14 mouse cellular contexts compared by ENCODE assay signal in genomic region chr13:44347662-44348061, GRCm38 (mm10).
DNase-seq lines count a peak whose midpoint lies in the region; ATAC-seq lines count a peak whose summit lies in the region.
"Had no signal": no experiment of that assay in that cellular context is flagged by ENCODE, and none has a peak within 500 bp of the region (broad histone marks: within the 10 kb centered on the region; RNA-seq: fewer than 3 reads in every experiment).

No protein-coding gene starts in this region.

- 14% methylated on average over 9 of the region's 9 CpGs for WGBS in embryonic facial prominence, embryonic 11.5 days
- WGBS in kidney, embryonic 16.5 days: 16% methylated on average over 9 of the region's 9 CpGs

- ATAC-seq in embryonic facial prominence, embryonic 11.5 days (replicated peaks; ENCODE audit: insufficient number of reproducible peaks, low FRiP score, low TSS enrichment, low read depth): no peak
- ATAC-seq in kidney, embryonic 16.5 days (ENCODE audit: low FRiP score, low TSS enrichment): peak; percentile 39; the same call in 1 of the 2 replicates
- ATAC-seq: liver, postnatal 0 days had no signal

- H3K4me2 ChIP-seq in embryonic facial prominence, embryonic 11.5 days (ENCODE audit: low read depth, low read length): no peak overlapping the region
- no peak overlapping the region for H3K4me2 ChIP-seq in kidney, embryonic 16.5 days (replicated peaks; ENCODE audit: low read depth, low read length)
- H3K4me2 ChIP-seq: limb, embryonic 12.5 days; neural tube, embryonic 15.5 days; stomach, embryonic 15.5 days had no signal

- H3K27me3 ChIP-seq in embryonic facial prominence, embryonic 11.5 days (ENCODE audit: control insufficient read depth, insufficient read depth, low read length): no peaks in the 10 kb centered on the region
- H3K27me3 ChIP-seq in kidney, embryonic 16.5 days (ENCODE audit: insufficient read depth, low read length): no peaks in the 10 kb centered on the region
- H3K27me3 ChIP-seq: limb, embryonic 12.5 days; neural tube, embryonic 15.5 days; stomach, embryonic 15.5 days had no signal

- no peaks in the 10 kb centered on the region for H3K36me3 ChIP-seq in embryonic facial prominence, embryonic 11.5 days (replicated peaks; ENCODE audit: control insufficient read depth, insufficient read depth, low read depth, low read length)
- 0 out of 2 replicates have a peak, but pooled peaks cover 3% of the 10 kb centered on the region for H3K36me3 ChIP-seq in kidney, embryonic 16.5 days (ENCODE audit: insufficient read depth, low read length)
- H3K36me3 ChIP-seq: limb, embryonic 12.5 days; neural tube, embryonic 15.5 days; stomach, embryonic 15.5 days had no signal

- H3K9ac ChIP-seq in embryonic facial prominence, embryonic 11.5 days (replicated peaks; ENCODE audit: low read length): no peak overlapping the region
- no peak overlapping the region for H3K9ac ChIP-seq in kidney, embryonic 16.5 days (replicated peaks; ENCODE audit: low read length)
- H3K9ac ChIP-seq: limb, embryonic 12.5 days; liver, postnatal 0 days; neural tube, embryonic 15.5 days; stomach, embryonic 15.5 days had no signal

- no peaks in the 10 kb centered on the region for H3K9me3 ChIP-seq in embryonic facial prominence, embryonic 11.5 days (replicated peaks; ENCODE audit: control insufficient read depth, low read length)
- peaks cover 8% of the 10 kb centered on the region for H3K9me3 ChIP-seq in kidney, embryonic 16.5 days (ENCODE audit: low read length)
- H3K9me3 ChIP-seq: limb, embryonic 12.5 days; neural tube, embryonic 15.5 days; stomach, embryonic 15.5 days had no signal

- peak; percentile 69 for DNase-seq in adrenal gland, adult 2 months
- DNase-seq in adrenal gland, adult 18-20 months (ENCODE audit: low spot score in 2 of 2): no peak
- peak; percentile 24 for DNase-seq in Muller cell, postnatal 12 days (ENCODE audit: inconsistent ontology term)
- peak; percentile 80 for DNase-seq in embryonic facial prominence, embryonic 11.5 days (ENCODE audit: low spot score)
- DNase-seq in cerebellum, postnatal 4 days (ENCODE audit: low spot score in 2 of 2): no peak
- no peak for DNase-seq in heart, postnatal 4 days
- DNase-seq in right cerebral cortex, postnatal 25 days: no peak
- DNase-seq: cerebellum, adult 2 months; heart, adult 11 months; liver, postnatal 0 days had no signal

- no peak overlapping the region for H3K4me3 ChIP-seq in embryonic facial prominence, embryonic 11.5 days (ENCODE audit: low read depth, low read length)
- H3K4me3 ChIP-seq in kidney, embryonic 16.5 days (ENCODE audit: low read length): no peak overlapping the region
- H3K4me3 ChIP-seq: limb, embryonic 12.5 days; neural tube, embryonic 15.5 days; stomach, embryonic 15.5 days had no signal

- H3K27ac ChIP-seq in embryonic facial prominence, embryonic 11.5 days (replicated peaks; ENCODE audit: low read depth, low read length): no peak overlapping the region
- H3K27ac ChIP-seq in kidney, embryonic 16.5 days (ENCODE audit: low read length): peak overlapping the region; percentile 35
- H3K27ac ChIP-seq: limb, embryonic 12.5 days; neural tube, embryonic 15.5 days; stomach, embryonic 15.5 days had no signal

- H3K4me1 ChIP-seq in embryonic facial prominence, embryonic 11.5 days (ENCODE audit: control insufficient read depth, insufficient read depth, low read length): no peaks in the 10 kb centered on the region
- 0 out of 2 replicates have a peak, but pooled peaks cover 7% of the 10 kb centered on the region for H3K4me1 ChIP-seq in kidney, embryonic 16.5 days (ENCODE audit: insufficient read depth, low read length)
- H3K4me1 ChIP-seq: neural tube, embryonic 15.5 days; stomach, embryonic 15.5 days had no signal

Comparison
In these comparisons a context has a peak if more than half of its experiments do, and no peak if none do; other contexts are left out.
1. DNase-seq: peak in adrenal gland, adult 2 months (single experiment), Muller cell, postnatal 12 days (single experiment) and embryonic facial prominence, embryonic 11.5 days (single experiment); none in adrenal gland, adult 18-20 months (0 of 2), cerebellum, postnatal 4 days (0 of 2), heart, postnatal 4 days (single experiment) and right cerebral cortex, postnatal 25 days (single experiment).